Mouse (Mus musculus): Measurements from ENCODE around the gene Hnrnpl.

- TF ChIP-seq CTCF (IDR thresholded peaks at IDR 0.05; ENCODE audit: low read depth) (no peak), EP300 (IDR thresholded peaks at IDR 0.05; ENCODE audit: low read depth) (no peak)
Measured at GRCm38 (mm10) chr7:28821261-28821831, 13.0 kb downstream of the Hnrnpl start.
